15 mouse cellular contexts compared by ENCODE assay signal in genomic region chr4:62103366-62103765, GRCm38 (mm10). TPM values are rescaled to one million over a fixed set of nuclear protein-coding genes. Genes with fewer than 3 reads are reported as not detected.
A peak's percentile ranks its signal among the peaks of the same experiment; 100 is the strongest.
DNase-seq lines count a peak whose midpoint lies in the region; ATAC-seq and TF ChIP-seq lines count a peak whose summit lies in the region.
"Not testable (repeated sequence)": the region's sequence is repeated elsewhere in the genome, so short reads cannot be mapped to it uniquely, and the experiment has no call there.
"Had no signal": no experiment of that assay in that cellular context is flagged by ENCODE, and none has a peak within 500 bp of the region (broad histone marks: within the 10 kb centered on the region; RNA-seq: fewer than 3 reads in every experiment).

No protein-coding gene starts in this region.

- 68% methylated on average over 2 of the region's 2 CpGs for WGBS in embryonic facial prominence, embryonic 11.5 days
- 40% methylated on average over 1 of the region's 2 CpGs for WGBS in limb, embryonic 11.5 days

- not testable (repeated sequence) for H3K9ac ChIP-seq in embryonic facial prominence, embryonic 11.5 days (replicated peaks; ENCODE audit: low read length); limb, embryonic 11.5 days (ENCODE audit: low read length)

- ATAC-seq in embryonic facial prominence, embryonic 11.5 days (replicated peaks; ENCODE audit: insufficient number of reproducible peaks, low FRiP score, low TSS enrichment, low read depth); limb, embryonic 11.5 days (ENCODE audit: insufficient number of reproducible peaks, low FRiP score, low TSS enrichment, low read depth): not testable (repeated sequence)

- DNase-seq in adrenal gland, postnatal 36 days = peak; percentile 17 to 53
- peak; percentile 59 for DNase-seq in embryonic facial prominence, embryonic 11.5 days (ENCODE audit: low spot score)
- DNase-seq in heart, postnatal 4 days = peak; percentile 22
- DNase-seq in kidney, postnatal 14 days = peak; percentile 8
- DNase-seq in limb, embryonic 11.5 days (ENCODE audit: low spot score) = peak; percentile 28
- peak; percentile 33 for DNase-seq in mesoderm, embryonic 11.5 days (ENCODE audit: low read depth, low spot score)
- peak; percentile 27 for DNase-seq in right cerebral cortex, postnatal 4 days

- not testable (repeated sequence) for H3K27ac ChIP-seq in embryonic facial prominence, embryonic 11.5 days (replicated peaks; ENCODE audit: low read depth, low read length); limb, embryonic 11.5 days (replicated peaks; ENCODE audit: low read depth, low read length)

- not testable (repeated sequence) for H3K4me3 ChIP-seq in E14TG2a.4 (replicated peaks; ENCODE audit: low read length); embryonic facial prominence, embryonic 11.5 days (ENCODE audit: low read depth, low read length); limb, embryonic 11.5 days (ENCODE audit: low read depth, low read length)

- H3K36me3 ChIP-seq in E14TG2a.4 (ENCODE audit: insufficient read depth, low read length); embryonic facial prominence, embryonic 11.5 days (replicated peaks; ENCODE audit: control insufficient read depth, insufficient read depth, low read depth, low read length); limb, embryonic 11.5 days (ENCODE audit: control insufficient read depth, insufficient read depth, low read length): not testable (repeated sequence)

- not testable (repeated sequence) for H3K27me3 ChIP-seq in E14TG2a.4 (ENCODE audit: insufficient read depth, low read length); embryonic facial prominence, embryonic 11.5 days (ENCODE audit: control insufficient read depth, insufficient read depth, low read length); limb, embryonic 11.5 days (ENCODE audit: control insufficient read depth, insufficient read depth, low read length)

- H3K4me1 ChIP-seq in E14TG2a.4 (replicated peaks; ENCODE audit: low read depth, low read length); embryonic facial prominence, embryonic 11.5 days (ENCODE audit: control insufficient read depth, insufficient read depth, low read length); limb, embryonic 11.5 days (ENCODE audit: control insufficient read depth, insufficient read depth, low read length): not testable (repeated sequence)

- H3K9me3 ChIP-seq in E14TG2a.4 (ENCODE audit: low read length) = peaks cover 21% of the 10 kb centered on the region
- not testable (repeated sequence) for H3K9me3 ChIP-seq in embryonic facial prominence, embryonic 11.5 days (replicated peaks; ENCODE audit: control insufficient read depth, low read length); limb, embryonic 11.5 days (ENCODE audit: control insufficient read depth, low read length)

- peak; percentile 69 for TF ChIP-seq CTCF in E14TG2a.4 (conservative IDR thresholded peaks at IDR 0.05; ENCODE audit: low read length)

- H3K4me2 ChIP-seq in embryonic facial prominence, embryonic 11.5 days (ENCODE audit: low read depth, low read length); limb, embryonic 11.5 days (ENCODE audit: low read depth, severe bottlenecking): not testable (repeated sequence)

RNA-seq across cellular contexts. Expression of gene Mup3, which starts 16.2 kb away (rescaled TPM):
- 1 to 10 TPM in 1 of 2 experiments, under 1 TPM in 1; 0.82 to 3.5 TPM for total RNA-seq in adrenal gland, postnatal 36 days (2021)
- polyA plus RNA-seq in embryonic facial prominence, embryonic 11.5 days (2014; fragmentation: Nextera tagmentation; extraction: Ambion mirVana) = not detected in 2 replicates
- not detected for total RNA-seq in heart, postnatal 4 days (2021)
- polyA plus RNA-seq in limb, embryonic 11.5 days (2014; fragmentation: Nextera tagmentation; extraction: Ambion mirVana) = not detected in 2 replicates
- polyA plus RNA-seq: cerebellum, adult 2 months; heart, embryonic 10.5 days; hindbrain, embryonic 13.5 days; limb, embryonic 13.5 days; myocyte had no signal

RNA-seq across cellular contexts. Expression of gene Mup21, which starts 47.3 kb away (rescaled TPM):
- not detected for total RNA-seq in adrenal gland, postnatal 36 days (2021)
- polyA plus RNA-seq in embryonic facial prominence, embryonic 11.5 days (2014; fragmentation: Nextera tagmentation; extraction: Ambion mirVana) = not detected in 2 replicates
- total RNA-seq in heart, postnatal 4 days (2021) = not detected
- polyA plus RNA-seq in limb, embryonic 11.5 days (2014; fragmentation: Nextera tagmentation; extraction: Ambion mirVana) = not detected in 2 replicates
- total RNA-seq: adrenal gland, adult 2 months had no signal
- polyA plus RNA-seq: adrenal gland, adult 2 months; cerebellum, adult 2 months; heart, embryonic 10.5 days; hindbrain, embryonic 13.5 days; large intestine, adult 2 months; limb, embryonic 13.5 days; myocyte had no signal

RNA-seq across cellular contexts. Expression of gene Mup20, which starts 49.4 kb away (rescaled TPM):
- total RNA-seq in adrenal gland, postnatal 36 days (2021) = under 1 TPM in 1 of 2 experiments, not detected in 1; 0.46 TPM
- not detected in 2 replicates for polyA plus RNA-seq in embryonic facial prominence, embryonic 11.5 days (2014; fragmentation: Nextera tagmentation; extraction: Ambion mirVana)
- total RNA-seq in heart, postnatal 4 days (2021) = not detected
- not detected in 2 replicates for polyA plus RNA-seq in limb, embryonic 11.5 days (2014; fragmentation: Nextera tagmentation; extraction: Ambion mirVana)
- total RNA-seq: adrenal gland, adult 2 months had no signal
- polyA plus RNA-seq: adrenal gland, adult 2 months; cerebellum, adult 2 months; heart, embryonic 10.5 days; hindbrain, embryonic 13.5 days; large intestine, adult 2 months; limb, embryonic 13.5 days; myocyte had no signal

Comparison
In these comparisons a context has a peak if more than half of its experiments do, and no peak if none do; other contexts are left out.
1. DNase-seq: peak in every context shown above with its lines; median percentile 59 in embryonic facial prominence, embryonic 11.5 days; 35 in adrenal gland, postnatal 36 days; 33 in mesoderm, embryonic 11.5 days; 28 in limb, embryonic 11.5 days; 27 in right cerebral cortex, postnatal 4 days; 22 in heart, postnatal 4 days; 8 in kidney, postnatal 14 days.